Mouse (Mus musculus) kidney, adult 10 weeks (tissue): ENCODE measurements around the gene Mc3r. TPM values are rescaled to one million over a fixed set of nuclear protein-coding genes. Genes with fewer than 3 reads are reported as not detected.

Experiments
- polyA plus RNA-seq: library from polyadenylated mRNA; stranded (reverse); fragments of 350-450 nt; fragmentation: Illumina TruSeq; extraction: RNeasy Lipid Tissue Mini Kit (QIAGEN cat#74804); gene quantifications from one replicate; pipeline ENCODE4 v1.2.3, GENCODE M21; 2014; ENCODE audit warnings: low read depth, low replicate concordance

Mc3r gene
- polyA plus RNA-seq: not detected

GRCm38 (mm10) chr2:172248106-172248764, at the start of gene Mc3r:
Gene Mc3r (plus strand): TSS chr2:172248492.

Other genes with a start within 250 kb of the Mc3r start
- gene Cbln4, start 205.0 kb upstream of the Mc3r start, polyA plus RNA-seq: not detected
- 16.7 TPM for gene Fam210b, start 97.1 kb downstream of the Mc3r start, polyA plus RNA-seq
- gene Aurka, start 122.0 kb downstream of the Mc3r start, polyA plus RNA-seq: 0.24 TPM
- gene Cstf1, start 122.2 kb downstream of the Mc3r start, polyA plus RNA-seq: 4.6 TPM
- gene Cass4, start 145.3 kb downstream of the Mc3r start, polyA plus RNA-seq: 0.16 TPM
- 1.5 TPM for gene Rtf2, start 192.1 kb downstream of the Mc3r start, polyA plus RNA-seq
- not detected for gene Gcnt7, start 210.1 kb downstream of the Mc3r start, polyA plus RNA-seq
- gene Fam209, start 224.0 kb downstream of the Mc3r start, polyA plus RNA-seq: not detected